Mouse (Mus musculus): Measurements from ENCODE around the gene Hcn3.

Hcn3 gene

DNA sequence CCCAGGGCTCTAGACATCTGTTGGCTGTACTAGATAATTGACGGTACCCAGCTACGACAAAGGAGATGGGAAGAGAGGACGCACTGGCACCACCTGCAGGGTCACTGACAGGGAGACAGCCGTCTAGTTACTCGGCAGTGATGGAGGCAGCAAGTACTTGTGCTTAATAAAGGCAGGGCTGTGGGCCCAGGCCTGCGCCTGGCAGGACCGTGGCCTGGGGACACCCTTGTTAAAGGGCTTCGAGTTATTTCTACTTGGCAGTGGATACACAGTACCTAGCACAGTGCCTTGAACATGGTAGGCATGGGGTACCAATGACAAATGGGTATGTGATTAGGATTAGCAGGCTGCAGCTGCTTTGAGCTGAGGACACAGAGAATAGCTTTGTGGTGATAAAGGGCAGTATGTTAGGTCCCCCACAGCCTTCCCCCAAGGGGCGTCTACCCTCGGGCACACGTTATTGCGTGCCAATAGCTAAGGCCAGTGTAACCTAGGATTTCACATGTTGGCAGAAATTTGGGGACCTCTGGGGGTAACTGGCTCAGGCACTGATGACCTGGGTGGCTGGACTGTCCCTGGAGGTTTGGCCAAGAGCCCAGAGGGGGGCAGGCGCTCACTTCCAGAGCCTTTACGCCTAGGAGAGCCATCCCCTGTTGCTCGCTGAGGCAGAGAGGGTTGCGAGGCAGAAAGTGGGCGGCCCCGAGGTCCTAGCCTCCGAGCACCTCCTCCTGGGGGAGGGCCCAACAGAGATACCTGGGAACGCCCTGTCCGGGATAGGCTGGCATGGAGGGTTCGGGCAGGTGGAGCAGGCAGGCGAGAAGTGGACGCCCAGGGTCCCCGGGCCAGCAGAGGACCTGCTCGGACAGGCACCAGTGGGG lies 12.7 kb downstream of the Hcn3 start:
- in situ Hi-C loops (cut with MboI, MseI) = no loop called here

DNA sequence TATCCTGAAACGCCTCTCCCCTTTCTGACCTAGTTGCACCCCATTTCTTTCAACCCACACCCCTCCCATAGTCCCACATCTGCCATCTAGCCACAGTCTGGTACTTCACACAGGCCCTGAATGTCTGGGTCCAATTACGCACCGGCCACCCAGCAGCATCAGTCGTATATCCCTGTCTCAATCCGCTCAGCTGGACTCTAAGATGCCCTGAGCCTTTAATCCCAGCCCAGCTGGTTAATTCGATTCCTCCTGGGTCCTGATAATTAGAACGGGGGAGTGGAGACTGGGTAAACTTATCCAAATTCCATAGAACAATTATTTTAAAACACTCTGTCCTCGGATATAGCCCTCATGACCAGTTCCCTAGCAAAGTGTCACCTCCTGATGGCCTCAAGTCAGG lies 14.4 kb downstream of the Hcn3 start:
- in situ Hi-C loops (cut with MboI, MseI) = no loop called here

DNA sequence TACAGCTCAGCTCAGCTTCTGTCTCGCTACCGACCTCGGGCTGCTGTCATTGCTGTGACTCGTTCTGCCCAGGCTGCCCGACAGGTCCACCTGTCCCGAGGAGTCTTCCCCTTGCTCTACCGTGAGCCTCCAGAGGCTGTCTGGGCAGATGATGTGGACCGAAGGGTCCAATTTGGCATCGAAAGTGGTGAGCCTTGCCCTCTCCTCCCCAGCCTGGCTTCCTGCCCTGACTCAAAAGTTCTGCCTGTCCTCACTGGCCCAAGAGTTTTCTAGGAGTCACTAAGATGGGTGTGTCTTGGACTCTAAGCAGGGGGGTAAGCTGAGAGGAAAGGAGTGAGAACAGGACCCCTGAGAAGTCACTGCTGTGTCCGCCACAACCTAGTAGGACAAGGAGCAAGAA lies 15.2 kb downstream of the Hcn3 start:
- in situ Hi-C loops (cut with MboI, MseI) = no loop called here

- in situ Hi-C loops (cut with MboI, MseI) = no loop called here
Observed at GRCm38 (mm10) chr3:89136365-89136764, 23.6 kb downstream of the Hcn3 start.

- in situ Hi-C loops (cut with MboI, MseI) = no loop called here
Observed at GRCm38 (mm10) chr3:89135958-89136357, 24.0 kb downstream of the Hcn3 start, which contains the start of gene Pklr. Gene Pklr, plus strand, starts transcription at chr3:89136142.

DNA sequence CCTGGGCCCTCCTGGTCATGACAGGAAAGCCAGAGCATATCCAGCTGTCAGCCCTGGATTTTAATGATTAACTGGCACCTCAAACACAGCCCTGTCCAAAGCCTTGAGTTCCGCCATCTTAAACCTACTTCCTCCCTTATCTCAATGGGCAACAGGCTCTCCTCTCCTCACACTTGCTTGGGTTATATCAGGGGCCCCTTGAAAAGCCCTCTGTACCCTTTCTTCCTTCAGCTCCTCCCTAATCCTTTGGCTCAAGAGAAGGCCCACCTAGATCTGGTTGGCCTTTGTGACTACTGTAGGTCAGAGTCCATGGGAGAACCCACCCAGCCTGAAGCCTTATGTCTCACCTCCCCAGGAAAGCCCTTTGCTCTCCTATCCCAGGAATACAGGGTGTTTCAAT lies 26.2 kb downstream of the Hcn3 start:
- in situ Hi-C loops (cut with MboI, MseI) = no loop called here

DNA sequence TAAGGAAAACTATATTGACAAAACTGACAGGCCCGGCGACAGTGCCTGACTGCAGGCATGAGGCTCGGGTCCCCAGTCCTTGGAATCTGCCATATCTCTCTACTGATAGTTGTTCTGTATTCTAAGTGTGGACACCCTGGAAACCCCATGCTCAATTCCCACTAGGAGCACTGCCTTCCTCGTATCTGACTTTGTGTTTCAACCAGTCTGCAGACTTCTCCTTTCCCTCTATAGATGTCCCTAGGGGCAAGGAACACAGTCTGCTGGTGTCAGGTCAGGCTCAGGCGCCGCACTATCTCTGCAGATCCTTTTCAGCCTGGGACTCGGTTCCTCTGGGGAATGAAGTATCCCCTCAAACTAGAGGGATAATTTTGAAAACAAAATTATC lies 26.9 kb downstream of the Hcn3 start:
- in situ Hi-C loops (cut with MboI, MseI) = no loop called here

- in situ Hi-C loops (cut with MboI, MseI) = no loop called here
Observed at GRCm38 (mm10) chr3:89132285-89133062, 27.5 kb downstream of the Hcn3 start.

- in situ Hi-C loops (cut with MboI, MseI) = no loop called here
Observed at GRCm38 (mm10) chr3:89131816-89132215, 28.2 kb downstream of the Hcn3 start.

DNA sequence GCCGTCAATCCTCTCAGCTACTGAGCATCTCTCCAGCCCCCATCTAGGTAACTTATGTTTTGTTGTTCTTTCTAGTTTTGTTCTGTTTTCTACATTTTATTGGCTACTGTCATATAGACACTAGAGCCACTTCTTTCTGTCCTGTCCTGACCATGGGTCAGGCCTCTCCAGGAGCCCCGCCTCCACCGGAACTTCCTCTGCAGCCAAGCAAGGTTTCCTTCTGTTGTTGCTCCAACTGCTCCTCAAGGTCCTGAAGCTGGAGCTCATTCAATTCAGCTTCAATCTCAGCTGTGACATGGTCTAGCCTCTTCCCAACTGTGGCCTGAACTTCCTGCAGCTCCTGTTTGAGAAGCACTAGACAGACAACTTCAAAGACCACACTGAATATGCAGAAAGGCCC lies 30.1 kb downstream of the Hcn3 start:
- in situ Hi-C loops (cut with MboI, MseI) = no loop called here

DNA sequence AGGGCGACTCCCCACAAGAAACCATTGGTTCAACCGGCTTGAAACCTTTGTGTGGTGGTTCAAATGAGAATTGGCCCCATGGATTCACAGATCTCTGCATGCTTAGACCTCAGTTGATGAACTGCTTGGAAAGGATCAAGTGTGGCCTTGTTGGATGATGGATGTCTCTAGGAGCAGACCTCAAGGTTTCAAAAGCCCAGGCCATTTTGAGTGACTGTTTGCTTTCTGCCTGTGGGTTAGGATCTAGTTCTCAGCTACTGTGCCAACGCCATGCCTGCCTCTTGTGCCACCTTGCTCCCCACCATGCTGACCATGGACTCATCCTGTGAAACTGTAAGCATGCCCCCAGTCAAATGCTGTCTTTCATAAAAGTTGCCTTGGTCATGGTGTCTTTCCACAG lies 34.0 kb downstream of the Hcn3 start:
- in situ Hi-C loops (cut with MboI, MseI) = no loop called here

- in situ Hi-C loops (cut with MboI, MseI) = no loop called here
Observed at GRCm38 (mm10) chr3:89124241-89124640, 35.8 kb downstream of the Hcn3 start.

- in situ Hi-C loops (cut with MboI, MseI) = no loop called here
Observed at GRCm38 (mm10) chr3:89123313-89123712, 36.7 kb downstream of the Hcn3 start.

GRCm38 (mm10) chr3:89115522-89115921 lies 44.5 kb downstream of the Hcn3 start:
- in situ Hi-C loops (cut with MboI, MseI) = loop anchor here (5.0 kb wide), 1 partner anchor 42 kb away; no protein-coding TSS in a partner anchor

DNA sequence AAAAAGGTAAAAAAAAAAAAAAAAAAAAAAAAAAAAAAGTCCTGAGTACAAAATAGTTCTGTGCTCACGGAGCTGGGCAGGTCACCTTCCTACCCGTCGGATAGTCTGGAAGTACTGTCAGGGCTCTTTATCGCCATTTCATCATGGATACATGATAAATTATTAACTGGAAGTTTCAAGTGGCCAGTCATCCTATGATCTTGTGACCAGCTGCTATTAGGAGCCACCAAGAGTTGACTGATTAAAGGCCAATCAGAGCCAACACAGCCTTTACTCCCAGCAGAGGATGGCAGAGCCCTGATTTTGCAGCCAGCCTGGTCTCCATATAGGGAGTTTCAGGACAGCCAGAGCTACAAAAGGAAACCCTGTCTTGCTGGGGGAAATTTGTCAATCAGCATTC lies 46.9 kb downstream of the Hcn3 start:
- in situ Hi-C loops (cut with MboI, MseI) = no loop called here

DNA sequence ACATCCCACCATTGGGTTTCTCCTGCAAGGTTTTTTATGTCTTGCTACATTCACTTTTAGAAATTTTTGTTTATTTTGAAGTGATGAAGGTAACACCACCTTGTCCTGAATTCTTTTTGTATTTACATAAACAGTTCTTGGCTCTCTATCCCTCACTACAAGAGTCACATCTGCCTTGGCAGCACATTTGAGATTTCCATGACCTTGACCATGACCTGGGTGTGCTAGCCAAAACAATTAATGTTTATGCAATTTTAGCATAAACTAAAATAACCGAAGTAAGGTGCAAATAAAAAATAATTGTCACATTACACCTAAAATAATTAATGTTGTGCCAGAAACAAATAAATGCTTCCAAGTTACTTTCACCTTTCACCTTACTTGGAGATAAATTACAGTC lies 51.9 kb downstream of the Hcn3 start:
- in situ Hi-C loops (cut with MboI, MseI) = no loop called here

DNA sequence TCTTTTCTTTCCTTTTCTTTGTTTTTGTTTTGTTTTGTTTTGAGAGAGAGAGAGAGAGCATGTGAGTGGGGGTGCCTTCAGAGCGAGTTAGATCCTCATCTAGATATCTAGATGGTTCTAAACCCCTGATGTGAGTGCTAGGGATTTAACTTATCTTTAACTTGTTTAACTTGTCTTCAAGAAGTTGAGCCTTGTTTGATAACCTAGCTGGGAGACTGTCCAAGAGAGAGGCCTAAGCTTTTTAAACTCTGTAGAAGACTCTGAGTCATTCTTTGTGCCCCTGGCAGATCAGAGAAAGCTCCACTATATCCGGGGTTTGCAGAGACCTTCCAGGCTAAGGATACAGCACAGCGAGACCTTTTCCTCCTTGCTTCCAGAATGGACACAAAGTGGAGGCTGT lies 52.5 kb downstream of the Hcn3 start:
- in situ Hi-C loops (cut with MboI, MseI) = no loop called here

DNA sequence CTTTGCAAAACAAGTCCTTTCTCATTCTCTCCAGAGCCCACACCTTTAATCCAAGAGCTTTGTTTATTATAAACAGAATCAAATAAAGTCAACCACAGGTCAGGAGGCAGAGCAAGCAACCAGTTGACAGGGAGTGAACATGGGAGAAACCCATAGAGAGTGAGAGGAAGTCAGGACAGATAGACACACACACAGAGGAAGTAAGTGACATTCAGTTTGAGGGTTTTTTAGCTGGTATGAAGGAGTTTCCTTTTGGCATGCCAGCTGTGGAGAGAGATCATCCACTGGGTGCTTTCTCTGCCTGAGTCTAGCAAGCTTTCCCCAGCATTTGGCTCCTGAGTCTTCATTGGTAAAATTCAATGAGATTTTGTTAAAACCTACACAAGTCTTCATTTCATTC lies 53.1 kb downstream of the Hcn3 start:
- in situ Hi-C loops (cut with MboI, MseI) = no loop called here

GRCm38 (mm10) chr3:89103291-89103595 lies 56.8 kb downstream of the Hcn3 start:
- in situ Hi-C loops (cut with MboI, MseI) = no loop called here

DNA sequence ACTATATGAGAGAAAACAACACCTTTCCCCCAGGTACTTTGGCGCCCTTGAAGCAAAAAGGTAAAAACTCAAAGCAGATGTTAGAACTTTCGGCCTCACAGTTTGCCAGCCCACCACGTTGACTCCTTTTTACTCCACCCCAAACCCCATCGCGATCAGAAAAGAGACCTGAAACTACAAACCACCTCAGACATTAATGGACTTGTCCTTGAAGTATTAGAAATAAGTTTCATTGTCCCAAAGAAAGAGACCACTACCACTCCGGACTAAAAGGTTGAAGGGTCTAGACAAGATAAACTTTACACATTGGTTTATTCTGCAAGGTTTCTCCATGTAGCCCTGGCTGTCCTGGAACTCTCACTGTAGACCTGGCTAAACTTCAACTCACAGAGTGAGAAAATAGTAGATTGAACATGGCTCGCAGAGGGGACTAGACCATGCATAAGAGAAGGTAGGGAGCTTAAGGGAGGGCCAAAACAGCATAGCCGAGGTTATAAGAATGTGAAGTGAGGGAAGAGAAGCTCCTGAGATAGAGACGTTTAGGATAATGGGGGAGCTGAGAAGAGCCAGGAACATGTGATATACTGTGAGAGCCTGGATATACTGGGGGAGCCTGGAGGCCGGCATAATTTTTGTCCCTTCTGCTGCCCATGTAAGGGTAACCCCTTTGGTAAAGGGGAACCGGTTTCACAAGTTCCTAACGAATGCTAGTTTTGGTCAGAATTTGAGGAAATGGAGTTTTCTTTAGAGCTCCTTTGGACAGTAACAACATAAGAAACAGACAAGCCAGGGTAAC lies 57.3 kb downstream of the Hcn3 start:
- in situ Hi-C loops (cut with MboI, MseI) = no loop called here

DNA sequence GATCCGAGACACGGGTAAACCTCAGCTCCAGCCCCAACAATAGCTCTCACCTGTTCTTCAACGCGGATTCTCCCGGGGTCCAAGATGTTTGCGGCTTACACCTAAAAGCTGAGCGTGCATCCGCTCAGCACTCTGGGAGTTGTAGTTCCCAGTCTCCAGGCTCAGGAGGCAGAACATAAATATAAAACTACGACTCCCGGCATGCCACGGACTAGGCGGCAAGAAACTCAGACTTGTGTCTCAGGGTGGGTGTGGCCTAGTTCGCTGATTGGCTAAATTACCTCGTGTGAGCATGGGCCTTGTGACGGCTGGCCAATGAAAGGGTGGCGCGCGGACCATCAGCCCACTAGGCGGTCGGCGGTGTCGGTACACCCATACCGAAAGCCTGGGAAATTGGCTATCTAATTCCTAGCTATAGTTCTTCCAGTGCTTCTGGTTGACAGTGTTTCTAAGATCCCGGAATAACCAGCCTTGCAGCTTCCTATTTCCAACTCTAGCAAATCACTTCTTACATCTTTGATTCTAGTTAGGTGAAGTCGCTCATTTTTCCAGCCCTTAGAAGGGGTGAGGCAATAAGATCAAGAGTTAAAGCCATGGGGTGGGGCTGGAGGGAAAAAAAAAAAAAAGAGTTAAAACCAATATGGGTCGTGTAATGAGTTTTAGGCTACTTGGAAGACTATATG lies 58.0 kb downstream of the Hcn3 start, which contains the start of gene Fdps:
Gene Fdps, minus strand, starts transcription at position 148 of the 683 bp plus-strand sequence.
- in situ Hi-C loops (cut with MboI, MseI) = no loop called here

- in situ Hi-C loops (cut with MboI, MseI) = no loop called here
Observed at GRCm38 (mm10) chr3:89101459-89101811, 58.6 kb downstream of the Hcn3 start.
